Mouse (Mus musculus): ENCODE measurements at regions not wholly inside any gene's neighbourhood (a gene's known extent, or its start where the extent isn't known, plus 50 kb on each side); places are given as distances from the start of the nearest gene placed in this dataset.
A peak's percentile ranks its signal among the peaks of the same experiment; 100 is the strongest.

DNA sequence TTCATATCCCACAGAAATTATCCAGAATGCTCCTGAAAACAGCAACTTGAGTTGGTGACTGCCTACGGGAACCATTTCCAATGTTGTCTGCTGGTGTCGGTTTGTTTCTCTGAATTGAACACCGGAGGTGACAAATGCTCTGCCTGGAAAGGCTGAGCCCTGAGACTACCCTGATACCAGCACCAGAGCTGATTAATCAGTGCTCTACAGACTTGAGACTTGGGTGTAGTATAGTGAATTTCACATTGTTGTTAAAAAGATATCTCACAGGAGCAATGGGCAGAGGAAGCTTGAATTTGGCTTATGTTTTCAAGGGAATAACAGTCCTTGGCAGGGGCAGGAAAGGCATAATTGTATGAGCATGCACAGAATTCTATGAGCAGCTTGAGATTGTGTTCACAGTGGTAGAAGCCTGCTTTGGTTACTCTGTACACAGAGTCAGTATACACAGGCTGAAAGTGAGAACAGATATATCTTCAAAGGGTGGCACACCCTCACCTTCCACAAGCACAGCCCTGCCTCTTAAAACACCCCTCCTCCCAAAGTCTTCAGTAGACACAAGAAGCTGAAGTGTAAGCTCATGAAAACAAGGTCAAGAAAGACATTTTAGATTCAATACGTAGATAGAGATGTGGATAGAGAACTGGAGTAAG, 447.1 kb downstream of the Meis1 start:
- Histone ChIP-seq H3K27ac (ENCODE audit: low read length) (no peak overlapping the region), H3K4me3 (replicated peaks; ENCODE audit: low read length) (no peak overlapping the region), H3K36me3 (ENCODE audit: control insufficient read depth, insufficient read depth) (no peaks in the 10 kb centered on the region), H3K9ac (replicated peaks; ENCODE audit: low read depth, low read length) (no peak overlapping the region), H3K27me3 (replicated peaks; ENCODE audit: control insufficient read depth, insufficient read depth, low read length) (no peaks in the 10 kb centered on the region), H3K9me3 (ENCODE audit: control insufficient read depth, low read length) (no peaks in the 10 kb centered on the region), H3K4me1 (replicated peaks; ENCODE audit: control insufficient read depth, insufficient read depth, low read length) (no peaks in the 10 kb centered on the region), H3K4me2 (ENCODE audit: low read length) (no peak overlapping the region)
- 91% methylated on average over 4 of the region's 4 CpGs for WGBS
- ATAC-seq: no peak

DNA sequence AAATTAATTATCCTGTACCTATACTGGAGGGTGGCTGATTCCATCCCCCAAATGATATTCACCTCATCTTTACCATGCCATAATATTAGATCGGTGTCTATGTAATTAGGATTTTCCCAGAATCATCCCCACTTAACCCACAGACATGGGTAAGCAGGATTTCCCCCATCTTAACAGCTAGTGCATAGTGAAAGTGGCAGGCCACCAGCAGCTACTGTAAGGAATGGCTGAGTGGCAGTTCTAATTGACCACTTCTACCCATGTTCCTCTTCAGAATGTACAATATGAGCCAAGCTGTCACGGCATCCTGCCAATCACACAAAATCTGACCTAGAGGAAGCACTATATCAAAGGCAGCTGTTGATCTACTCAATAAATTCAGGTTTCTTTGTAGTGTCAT, 455.8 kb downstream of the Meis1 start:
- WGBS: 85% methylated on average over 2 of the region's 2 CpGs
- no peaks in the 10 kb centered on the region for H3K36me3 ChIP-seq (ENCODE audit: control insufficient read depth, insufficient read depth)
- no peak overlapping the region for H3K4me2 ChIP-seq (ENCODE audit: low read length)
- H3K4me3 ChIP-seq (replicated peaks; ENCODE audit: low read length): no peak overlapping the region
- H3K4me1 ChIP-seq (replicated peaks; ENCODE audit: control insufficient read depth, insufficient read depth, low read length): no peaks in the 10 kb centered on the region
- no peaks in the 10 kb centered on the region for H3K9me3 ChIP-seq (ENCODE audit: control insufficient read depth, low read length)
- no peak overlapping the region for H3K9ac ChIP-seq (replicated peaks; ENCODE audit: low read depth, low read length)
- no peak overlapping the region for H3K27ac ChIP-seq (ENCODE audit: low read length)
- no peaks in the 10 kb centered on the region for H3K27me3 ChIP-seq (replicated peaks; ENCODE audit: control insufficient read depth, insufficient read depth, low read length)
- no peak for ATAC-seq

DNA sequence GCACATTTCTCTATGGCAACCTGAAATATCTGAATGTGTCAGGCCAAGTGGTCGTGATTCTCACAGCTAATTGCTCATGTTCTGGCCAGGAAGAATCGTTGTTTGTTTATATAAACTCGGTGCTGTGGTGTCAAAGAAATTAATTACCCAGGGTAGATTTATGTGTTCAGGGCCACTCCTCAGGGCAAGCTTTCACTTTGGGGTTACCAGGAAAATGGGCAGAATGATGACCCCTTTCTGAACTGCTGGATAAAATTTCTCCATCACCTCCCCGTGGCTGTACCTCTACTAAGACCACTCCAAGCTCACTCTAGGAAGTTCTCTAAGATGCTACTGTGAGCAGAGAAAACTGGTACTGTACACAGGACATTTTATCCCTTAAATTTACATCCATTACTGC, 460.1 kb downstream of the Meis1 start:
- H3K4me3 ChIP-seq (replicated peaks; ENCODE audit: low read length): no peak overlapping the region
- H3K4me2 ChIP-seq (ENCODE audit: low read length): no peak overlapping the region
- H3K36me3 ChIP-seq (ENCODE audit: control insufficient read depth, insufficient read depth): no peaks in the 10 kb centered on the region
- WGBS: 36% methylated on average over 4 of the region's 4 CpGs
- H3K4me1 ChIP-seq (replicated peaks; ENCODE audit: control insufficient read depth, insufficient read depth, low read length): no peaks in the 10 kb centered on the region
- no peak for ATAC-seq
- no peak overlapping the region for H3K9ac ChIP-seq (replicated peaks; ENCODE audit: low read depth, low read length)
- no peaks in the 10 kb centered on the region for H3K9me3 ChIP-seq (ENCODE audit: control insufficient read depth, low read length)
- H3K27ac ChIP-seq (ENCODE audit: low read length): no peak overlapping the region
- H3K27me3 ChIP-seq (replicated peaks; ENCODE audit: control insufficient read depth, insufficient read depth, low read length): no peaks in the 10 kb centered on the region

DNA sequence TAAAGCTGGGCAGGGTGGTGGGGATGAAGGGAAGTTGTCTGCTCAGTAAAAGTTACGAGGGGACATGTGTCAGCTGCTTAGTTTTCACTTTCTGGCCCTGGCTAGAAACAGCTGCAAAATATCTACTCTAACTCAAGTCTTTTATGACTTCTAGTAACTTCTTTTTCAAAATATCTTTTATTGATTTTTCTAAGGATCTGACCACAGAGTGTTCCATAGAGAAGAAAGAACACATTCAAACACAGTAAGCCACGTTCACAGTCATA, 483.3 kb downstream of the Meis1 start:
- 70% methylated on average over 2 of the region's 2 CpGs for WGBS
- ATAC-seq: no peak
- H3K36me3 ChIP-seq (ENCODE audit: control insufficient read depth, insufficient read depth): no peaks in the 10 kb centered on the region
- no peak overlapping the region for H3K27ac ChIP-seq (ENCODE audit: low read length)
- no peaks in the 10 kb centered on the region for H3K9me3 ChIP-seq (ENCODE audit: control insufficient read depth, low read length)
- no peak overlapping the region for H3K4me3 ChIP-seq (replicated peaks; ENCODE audit: low read length)
- no peaks in the 10 kb centered on the region for H3K4me1 ChIP-seq (replicated peaks; ENCODE audit: control insufficient read depth, insufficient read depth, low read length)
- H3K27me3 ChIP-seq (replicated peaks; ENCODE audit: control insufficient read depth, insufficient read depth, low read length): no peaks in the 10 kb centered on the region
- no peak overlapping the region for H3K9ac ChIP-seq (replicated peaks; ENCODE audit: low read depth, low read length)
- no peak overlapping the region for H3K4me2 ChIP-seq (ENCODE audit: low read length)

DNA sequence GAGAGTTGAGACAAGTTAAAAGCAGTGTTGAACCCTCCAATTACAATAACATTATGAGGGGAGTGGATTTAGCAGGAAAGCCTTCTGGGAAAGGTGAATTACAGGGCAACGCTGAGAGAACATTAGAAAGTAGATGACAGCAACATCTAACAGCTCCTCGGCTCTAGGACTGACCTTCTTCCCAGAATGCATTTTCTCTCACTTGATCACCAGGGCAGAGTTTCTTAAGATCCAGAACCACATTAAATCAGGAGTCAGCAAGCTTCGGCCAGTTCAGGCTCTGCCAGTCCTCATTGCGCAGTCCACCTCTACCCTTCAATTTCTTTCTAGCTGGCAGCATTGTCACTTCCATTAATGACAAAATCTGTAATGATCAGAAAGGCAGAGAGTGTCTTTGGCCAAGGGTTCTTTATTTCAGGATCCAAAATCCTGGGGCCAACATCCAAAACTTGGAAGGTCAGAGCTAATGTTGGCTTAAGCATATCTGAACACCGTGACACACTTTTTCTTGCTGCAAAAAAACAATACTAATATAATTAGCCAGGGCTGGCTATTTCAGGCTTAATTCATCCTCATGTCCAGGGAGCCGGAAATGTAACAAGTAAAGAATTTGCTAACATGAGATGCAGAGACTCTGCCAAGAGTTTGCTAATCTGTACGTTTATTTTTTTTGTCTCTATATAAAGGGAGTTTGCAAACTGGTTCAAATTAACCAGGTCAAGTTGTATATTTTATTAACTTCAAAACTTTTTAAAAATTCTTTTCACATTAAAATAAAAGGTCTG, 483.8 kb downstream of the Meis1 start:
- Histone ChIP-seq H3K4me3 (replicated peaks; ENCODE audit: low read length) (no peak overlapping the region), H3K9me3 (ENCODE audit: control insufficient read depth, low read length) (no peaks in the 10 kb centered on the region), H3K36me3 (ENCODE audit: control insufficient read depth, insufficient read depth) (no peaks in the 10 kb centered on the region), H3K27me3 (replicated peaks; ENCODE audit: control insufficient read depth, insufficient read depth, low read length) (no peaks in the 10 kb centered on the region), H3K27ac (ENCODE audit: low read length) (no peak overlapping the region), H3K9ac (replicated peaks; ENCODE audit: low read depth, low read length) (no peak overlapping the region), H3K4me1 (replicated peaks; ENCODE audit: control insufficient read depth, insufficient read depth, low read length) (no peaks in the 10 kb centered on the region), H3K4me2 (ENCODE audit: low read length) (no peak overlapping the region)
- ATAC-seq: no peak
- 58% methylated on average over 7 of the region's 7 CpGs for WGBS

DNA sequence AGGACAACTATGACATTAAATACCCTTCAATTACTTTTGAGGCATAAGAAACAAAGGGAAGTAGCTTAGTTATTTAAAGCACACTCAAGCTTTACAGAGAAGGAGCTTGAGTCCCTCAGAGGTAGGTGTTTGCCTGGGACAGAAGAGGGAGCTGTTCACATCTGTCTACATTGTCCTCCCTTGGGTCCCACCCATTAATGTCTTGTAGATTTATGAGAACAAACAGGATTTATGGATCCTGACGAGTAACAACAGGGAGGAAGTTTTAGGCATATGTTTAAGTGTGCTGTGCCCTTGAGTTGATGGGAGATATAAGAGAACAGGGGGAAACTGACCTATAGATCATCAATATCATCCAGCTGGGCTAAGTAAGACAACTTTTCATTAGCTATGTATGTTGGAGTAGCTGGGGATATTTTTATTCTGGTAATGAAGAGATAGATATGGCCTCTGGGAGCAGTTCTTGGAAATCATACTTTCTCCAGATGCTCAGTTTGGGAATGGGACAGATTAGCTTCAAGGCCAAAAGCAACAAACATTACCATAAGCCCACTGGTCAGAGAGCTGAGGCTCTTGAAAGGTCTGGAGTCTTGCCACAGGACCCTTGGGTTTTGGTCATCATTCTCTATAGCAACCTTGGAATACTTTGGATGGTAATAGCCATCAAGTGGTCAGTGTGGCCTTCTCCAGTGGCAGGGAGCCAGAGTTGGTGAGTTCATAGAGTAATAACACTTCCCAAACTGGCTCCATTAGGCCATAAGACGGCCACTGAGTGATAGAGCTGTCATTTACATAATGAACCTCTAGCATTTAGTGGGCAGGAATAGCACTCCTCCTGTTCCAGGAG, 487.3 kb downstream of the Meis1 start:
- H3K4me2 ChIP-seq (ENCODE audit: low read length): no peak overlapping the region
- no peak overlapping the region for H3K9ac ChIP-seq (replicated peaks; ENCODE audit: low read depth, low read length)
- H3K27me3 ChIP-seq (replicated peaks; ENCODE audit: control insufficient read depth, insufficient read depth, low read length): no peaks in the 10 kb centered on the region
- no peak for ATAC-seq
- H3K27ac ChIP-seq (ENCODE audit: low read length): no peak overlapping the region
- no peaks in the 10 kb centered on the region for H3K36me3 ChIP-seq (ENCODE audit: control insufficient read depth, insufficient read depth)
- no peaks in the 10 kb centered on the region for H3K9me3 ChIP-seq (ENCODE audit: control insufficient read depth, low read length)
- WGBS: 63% methylated on average over 2 of the region's 2 CpGs
- no peak overlapping the region for H3K4me3 ChIP-seq (replicated peaks; ENCODE audit: low read length)
- no peaks in the 10 kb centered on the region for H3K4me1 ChIP-seq (replicated peaks; ENCODE audit: control insufficient read depth, insufficient read depth, low read length)

DNA sequence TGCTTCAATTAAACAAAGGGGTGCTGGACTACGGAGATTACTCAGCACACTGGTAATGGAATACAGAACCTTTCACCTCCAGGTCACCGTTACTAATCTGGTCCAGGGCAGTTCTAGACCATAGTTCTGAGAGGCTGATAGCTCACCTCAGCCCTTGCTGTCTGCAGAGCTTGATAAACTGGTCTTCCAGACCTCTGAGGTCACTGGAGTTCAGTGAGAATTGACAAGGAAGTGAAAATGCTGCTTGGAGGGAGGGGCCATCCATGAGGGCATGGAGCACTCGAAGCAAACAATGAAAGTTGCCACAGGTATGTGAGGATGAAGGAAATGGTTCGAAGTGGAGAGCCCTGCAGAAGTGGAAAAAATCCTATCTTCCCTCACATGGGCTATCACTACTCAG, 490.2 kb downstream of the Meis1 start:
- Histone ChIP-seq H3K27ac (ENCODE audit: low read length) (no peak overlapping the region), H3K4me3 (replicated peaks; ENCODE audit: low read length) (no peak overlapping the region), H3K9ac (replicated peaks; ENCODE audit: low read depth, low read length) (no peak overlapping the region), H3K9me3 (ENCODE audit: control insufficient read depth, low read length) (no peaks in the 10 kb centered on the region), H3K4me2 (ENCODE audit: low read length) (no peak overlapping the region), H3K36me3 (ENCODE audit: control insufficient read depth, insufficient read depth) (no peaks in the 10 kb centered on the region), H3K4me1 (replicated peaks; ENCODE audit: control insufficient read depth, insufficient read depth, low read length) (no peaks in the 10 kb centered on the region), H3K27me3 (replicated peaks; ENCODE audit: control insufficient read depth, insufficient read depth, low read length) (no peaks in the 10 kb centered on the region)
- 67% methylated on average over 4 of the region's 4 CpGs for WGBS
- ATAC-seq: no peak

DNA sequence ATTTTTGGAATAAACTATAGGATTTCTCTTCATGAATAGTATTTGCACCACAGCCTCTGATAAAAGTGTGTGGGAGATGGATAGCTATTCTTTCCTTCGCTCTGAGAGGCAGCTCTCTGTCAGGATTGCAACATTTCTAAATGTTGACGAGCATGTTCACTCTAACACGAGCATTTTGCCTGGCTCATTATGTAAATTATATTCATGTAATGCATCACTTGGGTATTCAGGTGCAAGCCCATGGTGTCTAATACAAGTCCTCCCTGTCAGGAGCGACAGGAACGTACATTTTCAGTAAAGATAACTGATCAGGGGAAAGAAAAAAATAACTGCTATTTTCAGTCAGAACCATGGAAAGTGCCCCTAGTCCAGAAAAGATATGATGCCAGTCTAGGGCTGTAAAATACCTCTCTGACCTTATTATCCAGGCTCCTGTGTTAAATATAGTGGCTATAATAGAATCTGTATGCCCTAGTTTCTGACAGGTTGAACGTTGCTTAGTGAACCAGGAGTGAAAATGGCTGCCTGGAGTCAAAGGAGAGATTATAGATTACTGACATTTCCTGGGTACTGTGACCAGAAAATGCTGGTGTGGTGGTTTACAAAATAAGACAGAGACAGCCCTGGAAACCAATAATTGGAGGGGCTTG, 523.6 kb downstream of the Meis1 start:
- Histone ChIP-seq H3K9ac (replicated peaks; ENCODE audit: low read depth, low read length) (no peak overlapping the region), H3K9me3 (ENCODE audit: control insufficient read depth, low read length) (no peaks in the 10 kb centered on the region), H3K4me1 (replicated peaks; ENCODE audit: control insufficient read depth, insufficient read depth, low read length) (no peaks in the 10 kb centered on the region), H3K4me3 (replicated peaks; ENCODE audit: low read length) (no peak overlapping the region), H3K27ac (ENCODE audit: low read length) (no peak overlapping the region), H3K4me2 (ENCODE audit: low read length) (no peak overlapping the region), H3K36me3 (ENCODE audit: control insufficient read depth, insufficient read depth) (no peaks in the 10 kb centered on the region), H3K27me3 (replicated peaks; ENCODE audit: control insufficient read depth, insufficient read depth, low read length) (no peaks in the 10 kb centered on the region)
- peak; percentile 76 for ATAC-seq
- 40% methylated on average over 6 of the region's 6 CpGs for WGBS

DNA sequence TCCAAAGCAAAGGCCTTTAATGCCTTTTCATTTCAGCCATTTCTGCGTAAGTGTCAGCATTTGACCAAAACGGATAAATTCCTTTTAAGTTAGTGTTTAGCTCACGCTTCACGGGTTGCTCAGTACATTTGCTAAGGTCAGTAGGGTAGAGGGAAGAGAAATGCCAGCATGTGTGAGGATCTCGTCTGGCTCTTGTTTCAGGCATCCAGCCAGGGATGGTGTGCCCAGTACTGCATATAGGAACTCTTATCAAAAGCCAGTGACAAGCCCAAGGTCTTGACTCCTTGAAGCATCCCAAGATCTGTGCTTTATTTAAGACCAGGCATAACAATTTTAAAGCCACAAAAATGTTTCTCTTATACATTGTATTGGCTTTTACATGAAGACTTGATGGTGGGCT, 524.8 kb downstream of the Meis1 start:
- Histone ChIP-seq H3K4me2 (ENCODE audit: low read length) (no peak overlapping the region), H3K27ac (ENCODE audit: low read length) (no peak overlapping the region), H3K9me3 (ENCODE audit: control insufficient read depth, low read length) (no peaks in the 10 kb centered on the region), H3K4me3 (replicated peaks; ENCODE audit: low read length) (no peak overlapping the region), H3K9ac (replicated peaks; ENCODE audit: low read depth, low read length) (no peak overlapping the region), H3K27me3 (replicated peaks; ENCODE audit: control insufficient read depth, insufficient read depth, low read length) (no peaks in the 10 kb centered on the region), H3K36me3 (ENCODE audit: control insufficient read depth, insufficient read depth) (no peaks in the 10 kb centered on the region), H3K4me1 (replicated peaks; ENCODE audit: control insufficient read depth, insufficient read depth, low read length) (no peaks in the 10 kb centered on the region)
- WGBS: 31% methylated on average over 5 of the region's 5 CpGs
- ATAC-seq: no peak

All from forebrain, embryonic 16.5 days (tissue).